Mouse (Mus musculus) R1 (cell line): ENCODE measurements around the gene Cldn13.
A peak's percentile ranks its signal among the peaks of the same experiment; 100 is the strongest.

Source experiments
- DNase-seq: peaks from one replicate; pipeline ENCODE4 v3.0.0-alpha.2; 2018; ENCODE audit warnings: low read depth, low spot score

Cldn13 gene

GRCm38 (mm10) chr5:134892717-134893116 lies 22.6 kb downstream of the Cldn13 start:
- DNase-seq = peak; percentile 33

GRCm38 (mm10) chr5:134891552-134891951 lies 23.8 kb downstream of the Cldn13 start:
- peak; percentile 20 for DNase-seq

GRCm38 (mm10) chr5:134890601-134891054 lies 24.7 kb downstream of the Cldn13 start:
- DNase-seq = no peak

DNA sequence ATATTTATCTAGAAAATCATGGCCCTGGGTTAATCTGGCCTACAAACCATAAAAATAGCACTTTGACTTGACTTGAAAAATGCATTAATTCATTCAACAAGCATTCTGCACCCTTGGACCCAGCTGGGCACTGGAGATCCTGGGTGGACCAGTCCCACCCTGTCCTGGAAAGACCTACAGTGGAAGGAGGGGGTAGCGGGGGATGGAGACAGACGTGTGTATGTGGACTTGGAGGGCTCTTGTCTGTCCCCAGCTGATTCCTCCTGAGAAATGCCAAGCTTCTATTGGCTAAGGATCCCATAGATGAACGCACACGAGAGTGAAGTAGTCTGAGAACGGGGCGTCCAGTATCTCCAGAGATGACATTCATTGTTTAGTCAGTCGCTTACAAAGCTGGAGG lies 26.8 kb downstream of the Cldn13 start:
- DNase-seq = no peak

- DNase-seq = no peak
These were observed 27.6 kb downstream of the Cldn13 start for GRCm38 (mm10) chr5:134887447-134888335.

GRCm38 (mm10) chr5:134883077-134883476 lies 32.2 kb downstream of the Cldn13 start:
- no peak for DNase-seq

DNA sequence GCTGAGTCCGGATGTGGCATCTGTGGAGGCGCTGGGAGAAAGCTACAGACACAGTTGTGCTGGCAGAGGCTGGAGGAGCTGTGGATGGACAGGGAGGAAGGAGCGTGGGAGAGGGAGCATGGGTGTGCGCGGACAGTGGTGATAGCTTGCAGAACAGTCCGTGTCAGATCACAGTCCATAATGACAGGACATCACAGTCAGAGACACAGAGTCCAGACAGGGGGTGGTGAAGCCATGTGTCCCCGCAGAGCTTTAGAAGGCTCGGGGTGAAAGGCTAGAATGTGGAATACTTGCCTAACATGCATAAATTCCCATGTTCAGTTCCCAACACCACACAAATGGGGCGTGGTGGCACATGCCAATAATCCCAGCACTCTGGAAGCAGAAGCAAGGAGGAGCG lies 38.5 kb downstream of the Cldn13 start:
- DNase-seq = no peak

GRCm38 (mm10) chr5:134875245-134875644 lies 40.1 kb downstream of the Cldn13 start:
- DNase-seq = no peak

DNA sequence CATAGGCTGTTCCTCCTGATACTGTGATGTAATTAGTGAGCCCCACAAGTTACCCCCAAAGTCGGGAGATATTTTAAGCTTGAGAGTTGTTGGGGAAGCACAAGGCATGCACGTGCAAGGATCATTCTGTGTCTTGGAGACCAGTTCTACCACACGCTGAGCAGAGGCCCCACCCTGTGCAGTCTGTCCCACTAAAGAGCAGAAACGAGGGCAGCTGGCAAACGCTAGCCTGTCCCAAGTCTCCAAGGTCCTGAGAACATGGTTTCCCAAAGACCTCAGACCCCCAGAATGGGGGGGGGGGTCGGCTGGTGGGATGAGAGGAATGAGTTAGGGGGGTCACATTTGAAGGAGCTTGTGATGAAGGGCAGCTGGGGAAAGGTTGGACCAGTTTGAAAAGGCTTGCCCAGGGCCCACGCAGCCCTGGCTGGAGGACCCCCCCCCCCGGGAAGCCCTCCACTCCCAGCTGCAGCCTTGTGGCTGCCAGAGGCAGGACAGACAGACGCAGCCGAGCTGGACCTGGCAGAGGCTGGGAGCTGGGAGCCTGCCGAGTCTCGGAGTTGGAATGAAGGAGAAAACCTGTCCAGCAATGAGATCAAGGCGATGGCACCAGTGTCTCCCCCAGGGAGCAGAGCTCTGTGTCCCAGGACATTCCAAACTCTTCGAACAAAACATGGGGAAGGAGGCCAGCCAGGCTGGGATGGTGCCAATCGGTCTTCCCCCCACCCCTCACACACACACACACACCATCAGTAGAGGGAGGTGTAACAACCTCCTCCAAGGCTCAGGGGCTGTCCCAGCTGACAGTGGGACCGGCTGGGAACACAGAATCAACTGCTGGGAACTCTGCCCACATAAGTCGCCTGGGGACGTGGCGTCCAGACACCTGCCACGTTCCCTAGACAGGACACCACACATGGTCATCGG lies 41.1 kb downstream of the Cldn13 start:
- DNase-seq = no peak

DNA sequence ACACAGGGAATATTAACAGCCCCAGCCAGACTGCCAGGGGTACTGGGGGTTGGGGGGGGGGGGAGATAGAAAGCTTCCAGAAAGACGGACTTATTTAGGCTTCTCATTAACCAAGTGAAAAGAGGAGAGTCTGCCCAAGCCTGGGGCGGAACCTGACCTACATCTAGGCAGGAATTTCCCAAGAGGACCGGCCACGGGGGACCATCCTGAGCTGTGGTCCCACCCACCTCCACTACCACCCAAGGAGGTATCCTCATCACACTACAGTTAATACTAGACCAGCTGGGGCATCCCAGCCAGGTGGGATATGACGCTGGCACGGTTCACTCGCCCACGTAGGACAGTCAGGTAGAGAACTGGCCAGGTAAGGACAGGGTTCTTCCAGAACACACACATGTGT lies 42.3 kb downstream of the Cldn13 start:
- DNase-seq = no peak

DNA sequence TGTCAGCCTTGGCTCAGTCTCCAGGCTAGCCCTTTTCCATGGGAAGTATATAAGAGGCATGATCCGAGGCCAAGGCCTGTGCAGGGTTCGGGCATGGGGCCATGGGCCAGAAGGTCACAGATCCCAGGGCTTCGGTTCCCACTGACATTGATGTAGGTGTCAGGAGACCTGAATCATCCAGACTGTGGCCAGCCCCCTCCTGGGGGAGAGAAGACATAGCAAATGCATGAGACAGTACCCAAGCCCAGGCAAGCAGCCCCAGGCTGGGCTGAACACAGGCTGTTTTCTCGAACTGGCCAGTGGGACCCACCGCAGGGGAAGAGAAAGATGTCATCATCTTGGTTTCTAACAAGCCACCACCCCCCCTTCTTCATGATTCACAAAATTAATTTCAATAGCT lies 42.7 kb downstream of the Cldn13 start:
- no peak for DNase-seq

DNA sequence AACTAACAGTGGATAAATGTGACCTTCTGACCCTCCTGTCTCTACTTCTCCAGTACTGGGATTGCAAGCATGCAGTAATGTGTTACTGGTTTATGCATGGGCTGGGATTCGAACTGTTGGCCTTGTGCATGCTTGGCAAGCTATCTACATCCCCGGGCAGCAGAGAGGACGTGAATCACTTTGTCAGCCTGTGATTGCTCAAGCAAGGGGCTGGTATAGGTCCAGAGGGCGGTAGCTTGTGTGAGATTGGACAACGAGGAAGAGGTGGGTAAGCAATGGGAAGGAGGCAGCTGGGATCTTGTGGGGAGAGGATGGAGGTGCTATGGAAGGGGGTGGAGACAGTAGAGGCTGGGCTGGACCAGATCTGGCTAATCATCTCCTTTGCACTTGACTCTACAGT lies 46.8 kb downstream of the Cldn13 start:
- DNase-seq = no peak

DNA sequence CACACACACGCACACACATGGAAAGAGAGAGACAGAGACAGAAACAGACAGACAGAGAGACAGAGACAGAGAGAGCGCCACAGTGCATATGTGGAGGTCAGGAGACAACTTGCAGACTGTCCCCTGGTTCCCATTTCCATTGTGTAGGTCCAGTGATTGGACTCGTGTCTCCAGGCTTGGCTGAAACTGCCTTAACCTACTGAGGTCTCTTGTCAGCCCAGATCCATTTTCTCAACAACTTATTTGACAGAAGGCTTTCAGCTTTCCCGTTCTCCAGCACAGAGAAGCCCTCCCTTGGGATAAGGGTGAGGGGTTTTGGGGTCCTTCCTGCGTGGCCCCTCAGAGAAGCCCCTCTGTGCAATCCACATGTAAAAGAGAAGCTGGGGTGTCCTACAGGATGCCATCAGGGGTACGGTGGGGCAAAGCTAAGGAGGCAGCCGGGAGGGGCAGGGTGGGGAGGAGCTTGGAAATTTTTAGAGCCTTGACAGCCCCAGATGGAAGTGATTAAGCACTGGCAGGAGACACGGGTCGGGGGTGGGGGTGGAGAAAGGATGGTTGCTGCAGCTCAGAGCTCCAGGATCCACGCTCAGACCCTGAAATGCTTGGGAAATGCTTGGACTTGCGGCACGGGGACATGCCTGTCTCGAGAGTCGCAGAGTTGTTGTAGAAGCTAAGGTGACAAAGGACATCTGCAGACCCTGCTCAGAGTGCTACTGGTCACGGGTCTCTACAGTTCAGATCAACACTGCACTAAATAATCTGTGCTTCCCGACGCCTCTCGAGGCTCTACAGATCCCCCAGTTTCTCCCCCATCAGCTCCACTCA lies 47.8 kb downstream of the Cldn13 start:
- DNase-seq = no peak

- no peak for DNase-seq
These were observed 50.2 kb downstream of the Cldn13 start for GRCm38 (mm10) chr5:134865158-134865557.
